Mouse (Mus musculus) midbrain, embryonic 12.5 days (tissue): ENCODE measurements around the gene Atp13a2. TPM values are rescaled to one million over a fixed set of nuclear protein-coding genes. Genes with fewer than 3 reads are reported as not detected.

Experiments
- ATAC-seq: fragments of 200-750 bp; cut with Nextera tagmentation; 2 replicates; pipeline ENCODE4 v1.8.0; 2017; ENCODE audit warnings: low read depth, moderate TSS enrichment, moderate library complexity; ENCODE audit not compliant: low FRiP score
- H3K27ac ChIP-seq: fragments of 300-500 bp; sonication (generic); replicated peaks from 2 replicates; pipeline ENCODE4 v1.5.1; 2016; ENCODE audit warnings: mild to moderate bottlenecking
- H3K27me3 ChIP-seq: fragments of 300-500 bp; sonication (generic); 2 replicates; pipeline ENCODE4 v1.6.1; 2016; ENCODE audit warnings: mild to moderate bottlenecking
- H3K36me3 ChIP-seq: fragments of 300-500 bp; sonication (generic); 2 replicates; pipeline ENCODE4 v1.6.1; 2016
- H3K4me1 ChIP-seq: fragments of 300-500 bp; sonication (generic); 2 replicates; pipeline ENCODE4 v1.6.1; 2016
- H3K4me2 ChIP-seq: fragments of 300-500 bp; sonication (generic); replicated peaks from 2 replicates; pipeline ENCODE4 v1.6.1; 2016; ENCODE audit warnings: mild to moderate bottlenecking, moderate library complexity
- H3K4me3 ChIP-seq: fragments of 300-500 bp; sonication (generic); 2 replicates; pipeline ENCODE4 v1.5.1; 2016; ENCODE audit warnings: mild to moderate bottlenecking
- H3K9ac ChIP-seq: fragments of 300-500 bp; sonication (generic); replicated peaks from 2 replicates; pipeline ENCODE4 v1.6.1; 2016; ENCODE audit warnings: mild to moderate bottlenecking, moderate library complexity
- H3K9me3 ChIP-seq: fragments of 300-500 bp; sonication (generic); 2 replicates; pipeline ENCODE4 v1.6.1; 2016; ENCODE audit warnings: mild to moderate bottlenecking
- WGBS: fragments of 180-500 bp; shearing (Covaris S2); methylation state at CpG from one replicate; pipeline ENCODE4 v1.1.7; 2016; 5-methylcytosine and 5-hydroxymethylcytosine counted together
- polyA plus RNA-seq: library from polyadenylated mRNA; unstranded; fragments of >200 nt; fragmentation: Nextera tagmentation; extraction: Ambion mirVana; gene quantifications from 2 replicates; pipeline ENCODE4 v1.2.1, GENCODE M21; 2016

The Atp13a2 gene
- polyA plus RNA-seq, 1 experiment from 2014 or later = 93.4 TPM

DNA sequence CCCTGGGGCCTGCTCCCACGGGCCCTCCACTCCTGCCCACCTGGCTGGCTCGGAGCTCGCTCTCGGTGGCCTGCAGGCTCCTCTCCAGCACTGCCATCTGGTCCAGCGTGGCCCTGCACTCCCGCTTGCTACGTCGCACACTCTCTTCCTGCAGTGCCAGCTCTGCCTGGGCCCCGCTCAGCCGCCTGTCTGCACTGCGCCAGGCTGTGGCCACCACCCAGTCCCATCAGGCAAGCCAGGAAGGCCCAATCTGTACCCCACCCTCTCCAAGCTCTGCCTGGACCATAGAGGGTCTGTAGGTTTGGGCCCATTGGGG is 34.9 kb downstream of the Atp13a2 start:
- Histone ChIP-seq H3K27ac (peak overlapping the region; percentile 92), H3K27me3 (no peaks in the 10 kb centered on the region), H3K4me3 (no peak overlapping the region), H3K4me1 (peaks cover 33% of the 10 kb centered on the region), H3K9me3 (no peaks in the 10 kb centered on the region), H3K36me3 (peaks cover 60% of the 10 kb centered on the region), H3K4me2 (0 out of 2 replicates have a peak overlapping the region, but pooled peaks have one; percentile 13), H3K9ac (0 out of 2 replicates have a peak overlapping the region, but pooled peaks have one; percentile 46)
- ATAC-seq = peak; percentile 53
- 63% methylated on average over 11 of the region's 11 CpGs for WGBS

DNA sequence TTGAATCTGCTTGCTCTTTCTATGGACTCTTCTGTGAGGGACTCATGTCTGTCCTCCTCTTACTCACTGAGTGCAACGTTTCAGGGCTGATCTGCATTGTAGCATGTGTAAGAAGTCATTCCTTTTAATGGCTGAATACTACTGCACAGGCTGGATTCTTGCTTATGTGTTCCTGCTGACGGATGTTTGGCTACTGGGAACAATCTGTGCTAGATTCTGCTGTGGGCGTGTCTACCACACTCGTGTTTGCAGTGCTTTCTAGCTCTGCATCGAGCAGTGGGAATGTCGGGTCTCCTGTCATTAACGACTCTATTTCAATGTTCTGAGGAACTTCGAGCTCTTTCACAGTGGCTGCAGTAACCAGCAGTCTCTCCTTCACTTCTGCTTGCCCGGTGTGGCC is 37.4 kb downstream of the Atp13a2 start:
- H3K27me3 ChIP-seq = no peaks in the 10 kb centered on the region
- no peak for ATAC-seq
- no peak overlapping the region for H3K27ac ChIP-seq
- no peak overlapping the region for H3K9ac ChIP-seq
- H3K36me3 ChIP-seq = peaks cover 63% of the 10 kb centered on the region
- H3K4me3 ChIP-seq = no peak overlapping the region
- H3K9me3 ChIP-seq = no peaks in the 10 kb centered on the region
- WGBS = 77% methylated on average over 9 of the region's 9 CpGs
- H3K4me1 ChIP-seq = peaks cover 31% of the 10 kb centered on the region
- no peak overlapping the region for H3K4me2 ChIP-seq

DNA sequence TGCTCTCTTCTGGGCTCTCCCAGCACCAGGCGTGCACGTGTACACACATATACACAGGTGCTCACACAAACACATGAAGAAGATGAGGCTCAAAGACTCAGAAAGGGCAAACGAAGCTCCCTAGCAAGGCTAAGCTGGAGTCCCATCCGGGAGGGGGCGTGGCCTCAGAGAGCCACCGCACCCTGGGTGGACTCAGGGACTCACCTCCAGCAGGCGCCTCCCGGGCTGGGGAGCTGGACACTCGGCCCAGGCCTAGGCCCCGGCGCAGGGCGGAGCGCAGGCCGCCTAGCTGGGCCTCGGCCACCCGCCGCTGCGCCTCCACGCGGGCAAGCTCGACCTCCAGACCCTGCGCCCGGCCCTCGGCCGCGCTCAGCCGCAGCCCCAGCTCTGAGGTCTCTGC is 38.3 kb downstream of the Atp13a2 start:
- Histone ChIP-seq H3K4me1 (peaks cover 23% of the 10 kb centered on the region), H3K9me3 (no peaks in the 10 kb centered on the region), H3K9ac (no peak overlapping the region), H3K27me3 (no peaks in the 10 kb centered on the region), H3K4me3 (no peak overlapping the region), H3K4me2 (no peak overlapping the region), H3K27ac (no peak overlapping the region), H3K36me3 (peaks cover 72% of the 10 kb centered on the region)
- 83% methylated on average over 25 of the region's 27 CpGs for WGBS
- no peak for ATAC-seq

DNA sequence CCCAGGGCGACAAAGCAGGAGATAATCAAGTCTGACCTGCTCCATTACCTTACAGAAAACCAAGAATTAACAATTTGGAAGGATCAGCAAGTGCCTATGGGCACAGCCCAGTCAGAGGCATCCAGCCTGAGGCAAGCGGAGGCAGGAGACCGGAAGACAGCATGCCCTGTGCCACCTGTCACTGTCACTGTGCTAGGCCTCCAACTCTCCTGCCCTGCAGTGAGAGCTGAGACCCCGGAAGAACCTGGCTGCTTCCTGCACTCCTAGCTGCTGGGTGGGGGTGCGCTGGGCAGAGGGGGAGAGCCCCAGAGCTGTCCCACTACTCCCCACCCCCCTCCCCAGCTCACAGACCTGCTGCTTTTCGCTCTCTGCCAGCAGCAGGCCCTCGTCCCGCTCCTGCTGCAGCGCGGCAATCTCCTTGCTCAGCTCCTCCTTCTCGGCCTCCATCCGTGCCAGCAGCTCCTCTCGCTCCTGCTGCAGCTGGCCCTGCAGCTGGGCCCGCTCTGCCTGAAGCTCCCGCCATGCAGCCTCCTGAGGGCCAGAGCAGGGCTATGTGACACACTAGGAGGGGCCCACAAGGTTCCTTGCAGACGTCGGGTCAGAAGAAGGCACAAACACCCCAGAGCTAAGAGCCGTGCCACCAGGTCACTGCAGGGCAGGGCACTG is 44.0 kb downstream of the Atp13a2 start:
- H3K9me3 ChIP-seq = no peaks in the 10 kb centered on the region
- no peak for ATAC-seq
- H3K4me1 ChIP-seq = no peaks in the 10 kb centered on the region
- H3K4me3 ChIP-seq = no peak overlapping the region
- H3K27me3 ChIP-seq = no peaks in the 10 kb centered on the region
- H3K27ac ChIP-seq = no peak overlapping the region
- H3K36me3 ChIP-seq = peaks cover 88% of the 10 kb centered on the region
- WGBS = 89% methylated on average over 18 of the region's 18 CpGs
- no peak overlapping the region for H3K9ac ChIP-seq
- H3K4me2 ChIP-seq = no peak overlapping the region

DNA sequence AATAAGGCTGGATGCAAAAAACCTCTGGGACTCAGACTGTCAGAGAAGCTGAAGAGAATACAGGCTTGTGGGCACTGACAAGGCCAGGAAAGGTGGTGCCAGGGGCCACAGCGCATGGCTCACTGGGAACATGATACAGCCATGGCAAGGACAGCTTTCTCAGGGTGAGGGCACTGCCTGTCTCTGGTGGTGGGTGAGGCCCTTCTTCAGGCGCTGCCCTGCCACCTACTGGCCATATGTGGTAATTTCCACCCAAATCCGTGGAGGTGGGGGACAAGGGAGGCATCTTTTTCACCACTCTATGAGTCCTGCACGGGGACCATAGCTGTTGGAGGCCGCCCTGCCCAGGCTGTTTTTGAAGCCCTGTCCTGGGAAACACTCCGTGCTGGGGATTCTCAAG is 45.1 kb downstream of the Atp13a2 start:
- no peak overlapping the region for H3K4me3 ChIP-seq
- no peak overlapping the region for H3K9ac ChIP-seq
- H3K36me3 ChIP-seq = peaks cover 87% of the 10 kb centered on the region
- H3K27ac ChIP-seq = no peak overlapping the region
- no peaks in the 10 kb centered on the region for H3K9me3 ChIP-seq
- peak; percentile 32; the same call in 1 of the 2 replicates for ATAC-seq
- WGBS = 24% methylated on average over 6 of the region's 6 CpGs
- no peaks in the 10 kb centered on the region for H3K4me1 ChIP-seq
- H3K27me3 ChIP-seq = no peaks in the 10 kb centered on the region
- no peak overlapping the region for H3K4me2 ChIP-seq

DNA sequence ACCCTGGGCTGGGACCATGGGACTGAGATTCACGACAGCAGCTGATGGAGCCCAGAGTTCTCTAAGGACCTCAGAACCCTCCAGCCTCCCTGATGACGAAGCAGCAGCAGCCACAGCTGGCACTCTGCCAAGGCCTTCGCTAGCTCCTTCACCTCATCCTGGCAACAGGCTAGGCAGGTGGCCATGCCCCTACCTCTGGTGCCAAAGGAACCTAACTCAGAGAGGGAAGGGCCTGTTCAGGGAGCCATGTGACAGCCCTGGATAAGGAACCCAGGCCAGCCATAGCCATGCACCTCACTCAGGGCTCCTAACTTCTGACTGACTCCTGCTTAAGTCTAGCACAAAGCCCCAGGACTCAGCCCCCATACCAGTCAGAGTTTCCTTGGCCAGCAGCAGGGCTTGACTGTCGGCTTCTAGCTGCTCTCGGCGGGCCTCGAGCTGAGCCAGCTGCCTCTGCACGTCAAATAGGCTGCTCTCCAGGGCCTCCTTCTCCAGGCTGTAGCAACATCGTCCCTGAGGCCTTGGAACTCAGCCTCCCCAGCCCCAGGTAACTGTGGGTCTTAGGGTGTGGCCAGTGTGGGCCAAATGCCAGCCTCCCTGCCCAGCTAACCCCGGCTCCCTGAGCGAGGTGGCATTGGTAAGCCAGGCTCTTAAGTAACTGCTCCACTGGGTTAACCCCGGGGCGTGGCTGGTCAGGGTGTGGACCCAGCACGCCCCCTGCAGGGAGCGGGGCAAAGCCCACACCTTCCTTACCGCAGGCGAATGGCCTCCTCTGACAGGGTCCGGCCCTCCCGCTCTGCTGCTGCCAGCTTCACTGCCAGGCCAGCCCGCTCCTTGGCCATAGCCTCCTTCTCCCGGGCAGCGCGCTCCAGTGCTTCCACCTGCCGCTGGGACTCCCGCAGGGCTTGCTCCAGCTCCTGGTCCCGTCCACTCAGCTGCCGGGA is 47.2 kb downstream of the Atp13a2 start:
- Histone ChIP-seq H3K4me2 (no peak overlapping the region), H3K4me1 (no peaks in the 10 kb centered on the region), H3K9ac (no peak overlapping the region), H3K27ac (no peak overlapping the region), H3K9me3 (no peaks in the 10 kb centered on the region), H3K4me3 (no peak overlapping the region), H3K27me3 (no peaks in the 10 kb centered on the region), H3K36me3 (peaks cover 86% of the 10 kb centered on the region)
- 84% methylated on average over 27 of the region's 27 CpGs for WGBS
- ATAC-seq = no peak

DNA sequence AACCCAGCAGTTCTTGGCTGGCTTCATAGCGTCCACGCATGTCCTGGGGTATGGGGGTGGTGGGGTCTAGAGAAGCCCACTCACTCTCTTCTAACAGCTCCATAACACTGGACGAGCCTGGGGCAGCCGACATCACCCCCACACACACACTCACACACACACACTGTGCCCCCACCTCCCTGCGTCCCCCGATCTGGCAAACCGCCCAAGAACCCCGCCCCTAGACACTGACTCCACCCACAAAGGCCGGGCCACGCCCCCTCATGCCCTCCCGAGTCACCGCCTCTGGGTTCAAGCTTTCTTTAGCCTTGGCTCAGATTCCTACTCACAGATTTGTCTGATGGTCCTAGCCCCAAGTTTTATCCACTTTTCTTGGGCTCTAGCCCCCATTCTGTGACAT is 54.4 kb downstream of the Atp13a2 start:
- no peak overlapping the region for H3K9ac ChIP-seq
- H3K36me3 ChIP-seq = peaks cover 65% of the 10 kb centered on the region
- ATAC-seq = no peak
- H3K27ac ChIP-seq = no peak overlapping the region
- H3K9me3 ChIP-seq = no peaks in the 10 kb centered on the region
- peaks cover 6% of the 10 kb centered on the region for H3K4me1 ChIP-seq
- H3K4me3 ChIP-seq = no peak overlapping the region
- 49% methylated on average over 12 of the region's 12 CpGs for WGBS
- no peak overlapping the region for H3K4me2 ChIP-seq
- H3K27me3 ChIP-seq = no peaks in the 10 kb centered on the region

DNA sequence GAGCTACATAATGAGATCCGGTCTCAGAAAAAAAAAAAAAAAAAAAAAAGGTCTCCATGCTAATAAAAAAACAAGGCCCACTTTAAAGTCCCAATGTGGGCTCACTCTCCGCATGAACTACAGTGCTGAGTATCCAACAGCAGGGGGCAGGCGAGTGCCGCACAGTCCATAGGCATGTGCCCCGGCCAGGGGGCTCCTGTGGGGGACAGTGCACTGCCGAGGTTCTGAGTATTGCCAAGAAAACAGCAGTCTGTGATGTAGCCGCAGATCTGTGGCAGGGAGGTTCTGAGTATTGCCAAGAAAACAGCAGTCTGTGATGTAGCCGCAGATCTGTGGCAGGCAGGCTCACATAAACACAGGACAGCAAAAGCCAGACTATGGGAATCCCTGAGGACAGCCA is 58.1 kb downstream of the Atp13a2 start:
- WGBS = 25% methylated on average over 8 of the region's 8 CpGs
- 0 out of 2 replicates have a peak overlapping the region, but pooled peaks have one; percentile 2 for H3K27ac ChIP-seq
- peak; percentile 53; the same call in 1 of the 2 replicates for ATAC-seq
- 0 out of 2 replicates have a peak overlapping the region, but pooled peaks have one; percentile 6 for H3K4me2 ChIP-seq
- H3K4me3 ChIP-seq = no peak overlapping the region
- H3K4me1 ChIP-seq = peaks cover 35% of the 10 kb centered on the region
- no peak overlapping the region for H3K9ac ChIP-seq
- no peaks in the 10 kb centered on the region for H3K27me3 ChIP-seq
- H3K9me3 ChIP-seq = no peaks in the 10 kb centered on the region
- H3K36me3 ChIP-seq = peaks cover 45% of the 10 kb centered on the region

DNA sequence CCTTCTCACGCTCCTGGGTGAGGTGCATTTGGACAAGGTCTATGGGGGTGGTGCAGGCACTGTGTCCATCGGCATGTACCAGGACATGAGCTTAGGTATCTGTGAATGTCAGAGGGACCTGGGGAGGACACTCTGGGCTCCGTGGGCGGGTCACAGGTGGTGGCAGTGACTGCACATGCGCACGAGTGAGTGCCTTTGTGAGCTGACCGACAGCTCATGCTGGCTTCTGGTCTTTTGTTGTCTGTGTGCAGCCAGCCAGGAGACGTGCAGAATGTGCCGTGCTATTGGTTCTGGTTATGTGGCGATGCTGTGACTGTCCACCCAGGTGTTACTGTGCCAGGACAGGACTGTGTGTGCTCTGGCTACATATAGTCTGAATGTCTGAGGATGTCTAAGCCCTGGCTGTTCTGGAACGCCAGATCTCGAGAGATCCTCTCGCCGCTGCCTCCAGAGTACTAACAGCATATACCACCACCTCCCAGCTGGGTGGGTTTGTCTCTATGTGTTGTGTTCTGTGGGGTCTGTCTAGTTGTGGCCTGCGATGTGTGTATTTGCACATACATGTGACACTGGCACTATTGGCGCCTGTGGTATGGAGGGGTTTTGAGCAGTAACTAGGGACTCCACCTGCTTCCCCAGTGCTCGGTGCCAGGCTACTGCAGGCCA is 62.3 kb downstream of the Atp13a2 start:
- Histone ChIP-seq H3K9me3 (no peaks in the 10 kb centered on the region), H3K36me3 (peaks cover 17% of the 10 kb centered on the region), H3K4me1 (peaks cover 67% of the 10 kb centered on the region), H3K4me2 (peak overlapping the region; percentile 44), H3K9ac (peak overlapping the region; percentile 48), H3K4me3 (peak overlapping the region; percentile 1; the same call in 1 of the 2 replicates), H3K27me3 (no peaks in the 10 kb centered on the region), H3K27ac (peak overlapping the region; percentile 94)
- WGBS = 32% methylated on average over 17 of the region's 17 CpGs
- peak; percentile 44 for ATAC-seq

DNA sequence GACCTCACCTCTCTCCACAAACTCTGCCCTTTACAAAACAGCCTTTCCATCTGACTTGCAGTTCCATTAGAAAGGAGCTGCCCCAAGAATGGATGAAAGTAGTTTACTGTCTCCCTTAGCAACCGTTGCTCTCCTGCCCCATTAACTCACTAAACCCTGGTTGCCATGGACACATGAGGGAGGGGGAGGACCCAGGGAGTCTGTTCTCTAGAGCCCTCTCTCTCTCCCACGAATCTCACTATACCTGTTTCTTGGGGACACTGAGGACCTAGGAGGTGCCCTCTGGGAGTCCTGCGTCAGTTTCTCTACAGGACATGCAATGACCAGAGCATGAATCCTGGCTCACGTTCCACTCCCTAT is 62.8 kb downstream of the Atp13a2 start:
- 10% methylated on average over 4 of the region's 4 CpGs for WGBS
- Histone ChIP-seq H3K4me2 (peak overlapping the region; percentile 44), H3K9me3 (no peaks in the 10 kb centered on the region), H3K36me3 (peaks cover 17% of the 10 kb centered on the region), H3K27me3 (no peaks in the 10 kb centered on the region), H3K4me1 (peaks cover 72% of the 10 kb centered on the region), H3K4me3 (no peak overlapping the region), H3K27ac (peak overlapping the region; percentile 94), H3K9ac (peak overlapping the region; percentile 48; the same call in 1 of the 2 replicates)
- peak; percentile 72 for ATAC-seq

DNA sequence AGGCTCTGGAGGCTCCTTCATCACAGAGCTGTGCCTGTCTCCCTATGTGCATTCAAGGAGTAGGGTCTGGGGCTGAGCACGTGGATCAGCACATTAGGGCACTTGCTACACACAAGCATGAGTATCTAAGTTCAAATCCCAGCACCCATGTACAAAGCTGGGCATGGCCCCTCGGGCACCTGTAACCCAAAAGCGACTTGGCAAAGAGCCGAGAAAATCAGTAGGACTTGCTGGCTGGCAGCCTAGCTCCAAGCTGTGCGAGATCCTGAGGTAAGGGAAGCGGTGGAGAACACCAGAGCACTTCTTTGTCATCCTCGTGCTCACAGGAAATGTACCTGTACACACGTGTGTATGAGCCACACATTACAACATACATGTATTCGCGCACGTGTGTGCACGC is 65.8 kb downstream of the Atp13a2 start:
- H3K36me3 ChIP-seq = peaks cover 22% of the 10 kb centered on the region
- no peak overlapping the region for H3K4me3 ChIP-seq
- ATAC-seq = no peak
- H3K27ac ChIP-seq = peak overlapping the region; percentile 74
- H3K9me3 ChIP-seq = no peaks in the 10 kb centered on the region
- 77% methylated on average over 12 of the region's 12 CpGs for WGBS
- no peaks in the 10 kb centered on the region for H3K27me3 ChIP-seq
- H3K4me1 ChIP-seq = peaks cover 60% of the 10 kb centered on the region
- no peak overlapping the region for H3K9ac ChIP-seq
- peak overlapping the region; percentile 2; the same call in 1 of the 2 replicates for H3K4me2 ChIP-seq

DNA sequence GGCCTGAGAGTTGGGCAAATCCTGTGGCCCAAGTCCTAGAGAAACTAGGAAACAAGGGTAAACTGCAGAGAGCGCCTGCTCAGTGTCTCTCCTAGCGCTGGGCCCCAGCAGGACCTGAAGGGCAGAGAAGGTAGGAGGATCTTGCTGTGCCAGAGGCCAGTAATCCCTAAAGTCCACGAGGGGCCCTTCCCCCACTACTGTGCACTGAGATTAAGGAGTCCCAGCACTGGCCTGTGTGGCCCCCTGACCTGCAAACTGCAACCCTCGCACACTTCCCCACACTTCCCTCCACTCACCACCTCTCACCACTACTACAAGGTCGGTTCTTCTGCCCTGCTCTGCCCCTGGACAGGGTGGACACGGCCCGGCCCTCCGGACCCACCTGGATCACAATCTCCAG is 66.5 kb downstream of the Atp13a2 start:
- Histone ChIP-seq H3K27ac (peak overlapping the region; percentile 74), H3K4me2 (peak overlapping the region; percentile 47), H3K9me3 (no peaks in the 10 kb centered on the region), H3K27me3 (no peaks in the 10 kb centered on the region), H3K4me1 (peaks cover 57% of the 10 kb centered on the region), H3K36me3 (peaks cover 23% of the 10 kb centered on the region), H3K4me3 (peak overlapping the region; percentile 15; the same call in 1 of the 2 replicates), H3K9ac (peak overlapping the region; percentile 45)
- WGBS = 18% methylated on average over 8 of the region's 8 CpGs
- ATAC-seq = peak; percentile 13
